Mouse (Mus musculus): ENCODE results near the gene Shisa8. TPM values are rescaled to one million over a fixed set of nuclear protein-coding genes. Genes with fewer than 3 reads are reported as not detected.

The Shisa8 gene
- total and polyA plus RNA-seq, 3 experiments = 0.05 TPM; not detected in 2

- Histone ChIP-seq H3K4me3 (ENCODE audit: low read depth, low read length) (no peak overlapping the region), H3K4me1 (ENCODE audit: insufficient read depth, low read depth, low read length) (peaks cover 4% of the 10 kb centered on the region; the same call in 1 of the 2 replicates), H3K36me3 (replicated peaks) (peaks cover 99% of the 10 kb centered on the region), H3K27me3 (ENCODE audit: insufficient read depth, low read length) (no peaks in the 10 kb centered on the region; the same call in 1 of the 2 replicates), H3K9me3 (replicated peaks) (peaks cover 8% of the 10 kb centered on the region)
- DNase-seq (ENCODE audit: low spot score) (no peak), ATAC-seq (ENCODE audit: extremely low read depth, insufficient number of reproducible peaks, low FRiP score, poor library complexity, severe bottlenecking) (no peak)
- TF ChIP-seq CTCF (IDR thresholded peaks at IDR 0.05; ENCODE audit: low read depth, low read length) = no peak
- no peak for TF ChIP-seq TAL1 (conservative IDR thresholded peaks at IDR 0.05; ENCODE audit: low read depth, low read length)
- TF ChIP-seq POLR2AphosphoS5 (IDR thresholded peaks at IDR 0.05; ENCODE audit: insufficient replicate concordance, low read depth, low read length) = no peak
- TF ChIP-seq GATA1 (IDR thresholded peaks at IDR 0.05; ENCODE audit: borderline replicate concordance, low read length) = no peak
- no peak for TF ChIP-seq GATA2 (IDR thresholded peaks at IDR 0.05; ENCODE audit: borderline replicate concordance, low read depth, low read length)
Measured at GRCm38 (mm10) chr15:82202086-82202485, 10.5 kb downstream of the Shisa8 start.

- TF ChIP-seq GATA2 (IDR thresholded peaks at IDR 0.05; ENCODE audit: borderline replicate concordance, low read depth, low read length) (no peak), TAL1 (conservative IDR thresholded peaks at IDR 0.05; ENCODE audit: low read depth, low read length) (no peak), CTCF (IDR thresholded peaks at IDR 0.05; ENCODE audit: low read depth, low read length) (no peak), GATA1 (IDR thresholded peaks at IDR 0.05; ENCODE audit: borderline replicate concordance, low read length) (no peak), POLR2AphosphoS5 (IDR thresholded peaks at IDR 0.05; ENCODE audit: insufficient replicate concordance, low read depth, low read length) (no peak)
- H3K4me3 ChIP-seq (ENCODE audit: low read depth, low read length) = no peak overlapping the region
- no peaks in the 10 kb centered on the region; the same call in 1 of the 2 replicates for H3K27me3 ChIP-seq (ENCODE audit: insufficient read depth, low read length)
- peaks cover 99% of the 10 kb centered on the region for H3K36me3 ChIP-seq (replicated peaks)
- no peak for ATAC-seq (ENCODE audit: extremely low read depth, insufficient number of reproducible peaks, low FRiP score, poor library complexity, severe bottlenecking)
- H3K4me1 ChIP-seq (ENCODE audit: insufficient read depth, low read depth, low read length) = peaks cover 4% of the 10 kb centered on the region; the same call in 1 of the 2 replicates
- DNase-seq (ENCODE audit: low spot score) = no peak
- no peaks in the 10 kb centered on the region for H3K9me3 ChIP-seq (replicated peaks)
Measured at GRCm38 (mm10) chr15:82199546-82199945, 13.1 kb downstream of the Shisa8 start.

- Histone ChIP-seq H3K9me3 (replicated peaks) (no peaks in the 10 kb centered on the region), H3K27me3 (ENCODE audit: insufficient read depth, low read length) (no peaks in the 10 kb centered on the region; the same call in 1 of the 2 replicates), H3K36me3 (replicated peaks) (peaks cover 99% of the 10 kb centered on the region), H3K4me1 (ENCODE audit: insufficient read depth, low read depth, low read length) (peaks cover 4% of the 10 kb centered on the region; the same call in 1 of the 2 replicates), H3K4me3 (ENCODE audit: low read depth, low read length) (no peak overlapping the region)
- TF ChIP-seq CTCF (IDR thresholded peaks at IDR 0.05; ENCODE audit: low read depth, low read length) (no peak), GATA1 (IDR thresholded peaks at IDR 0.05; ENCODE audit: borderline replicate concordance, low read length) (no peak), POLR2AphosphoS5 (IDR thresholded peaks at IDR 0.05; ENCODE audit: insufficient replicate concordance, low read depth, low read length) (no peak), GATA2 (IDR thresholded peaks at IDR 0.05; ENCODE audit: borderline replicate concordance, low read depth, low read length) (no peak), TAL1 (conservative IDR thresholded peaks at IDR 0.05; ENCODE audit: low read depth, low read length) (no peak)
- DNase-seq (ENCODE audit: low spot score) = no peak
- ATAC-seq (ENCODE audit: extremely low read depth, insufficient number of reproducible peaks, low FRiP score, poor library complexity, severe bottlenecking) = no peak
Measured at GRCm38 (mm10) chr15:82198342-82198741, 14.3 kb downstream of the Shisa8 start.

- Histone ChIP-seq H3K4me3 (ENCODE audit: low read depth, low read length) (no peak overlapping the region), H3K4me1 (ENCODE audit: insufficient read depth, low read depth, low read length) (peaks cover 4% of the 10 kb centered on the region; the same call in 1 of the 2 replicates)
Measured at GRCm38 (mm10) chr15:82197937-82198336, 14.7 kb downstream of the Shisa8 start.

GRCm38 (mm10) chr15:82197246-82197750, 15.3 kb downstream of the Shisa8 start:
- peaks cover 99% of the 10 kb centered on the region for H3K36me3 ChIP-seq (replicated peaks)
- ATAC-seq (ENCODE audit: extremely low read depth, insufficient number of reproducible peaks, low FRiP score, poor library complexity, severe bottlenecking) (no peak), DNase-seq (ENCODE audit: low spot score) (no peak)
- H3K4me3 ChIP-seq (ENCODE audit: low read depth, low read length) = no peak overlapping the region
- TF ChIP-seq CTCF (IDR thresholded peaks at IDR 0.05; ENCODE audit: low read depth, low read length) (no peak), GATA2 (IDR thresholded peaks at IDR 0.05; ENCODE audit: borderline replicate concordance, low read depth, low read length) (no peak), POLR2AphosphoS5 (IDR thresholded peaks at IDR 0.05; ENCODE audit: insufficient replicate concordance, low read depth, low read length) (no peak), TAL1 (conservative IDR thresholded peaks at IDR 0.05; ENCODE audit: low read depth, low read length) (no peak), GATA1 (IDR thresholded peaks at IDR 0.05; ENCODE audit: borderline replicate concordance, low read length) (no peak)
- H3K9me3 ChIP-seq (replicated peaks) = no peaks in the 10 kb centered on the region
- peaks cover 4% of the 10 kb centered on the region; the same call in 1 of the 2 replicates for H3K4me1 ChIP-seq (ENCODE audit: insufficient read depth, low read depth, low read length)
- H3K27me3 ChIP-seq (ENCODE audit: insufficient read depth, low read length) = no peaks in the 10 kb centered on the region; the same call in 1 of the 2 replicates

More at GRCm38 (mm10) chr15:82197937-82198336, 14.7 kb downstream of the Shisa8 start:
- no peak for DNase-seq (ENCODE audit: low spot score)
- ATAC-seq (ENCODE audit: extremely low read depth, insufficient number of reproducible peaks, low FRiP score, poor library complexity, severe bottlenecking) = no peak
- Histone ChIP-seq H3K36me3 (replicated peaks) (peaks cover 99% of the 10 kb centered on the region), H3K9me3 (replicated peaks) (no peaks in the 10 kb centered on the region), H3K27me3 (ENCODE audit: insufficient read depth, low read length) (no peaks in the 10 kb centered on the region; the same call in 1 of the 2 replicates)
- TF ChIP-seq POLR2AphosphoS5 (IDR thresholded peaks at IDR 0.05; ENCODE audit: insufficient replicate concordance, low read depth, low read length) (no peak), CTCF (IDR thresholded peaks at IDR 0.05; ENCODE audit: low read depth, low read length) (no peak), TAL1 (conservative IDR thresholded peaks at IDR 0.05; ENCODE audit: low read depth, low read length) (no peak), GATA1 (IDR thresholded peaks at IDR 0.05; ENCODE audit: borderline replicate concordance, low read length) (no peak), GATA2 (IDR thresholded peaks at IDR 0.05; ENCODE audit: borderline replicate concordance, low read depth, low read length) (no peak)

- TF ChIP-seq TAL1 (conservative IDR thresholded peaks at IDR 0.05; ENCODE audit: low read depth, low read length) (no peak), POLR2AphosphoS5 (IDR thresholded peaks at IDR 0.05; ENCODE audit: insufficient replicate concordance, low read depth, low read length) (no peak), GATA2 (IDR thresholded peaks at IDR 0.05; ENCODE audit: borderline replicate concordance, low read depth, low read length) (no peak), CTCF (IDR thresholded peaks at IDR 0.05; ENCODE audit: low read depth, low read length) (no peak), GATA1 (IDR thresholded peaks at IDR 0.05; ENCODE audit: borderline replicate concordance, low read length) (no peak)
- Histone ChIP-seq H3K4me1 (ENCODE audit: insufficient read depth, low read depth, low read length) (peaks cover 4% of the 10 kb centered on the region; the same call in 1 of the 2 replicates), H3K4me3 (ENCODE audit: low read depth, low read length) (no peak overlapping the region), H3K36me3 (replicated peaks) (peaks cover 99% of the 10 kb centered on the region), H3K9me3 (replicated peaks) (no peaks in the 10 kb centered on the region), H3K27me3 (ENCODE audit: insufficient read depth, low read length) (no peaks in the 10 kb centered on the region; the same call in 1 of the 2 replicates)
- ATAC-seq (ENCODE audit: extremely low read depth, insufficient number of reproducible peaks, low FRiP score, poor library complexity, severe bottlenecking) (no peak), DNase-seq (ENCODE audit: low spot score) (no peak)
Measured at GRCm38 (mm10) chr15:82196300-82196699, 16.3 kb downstream of the Shisa8 start.

All from G1E (cell line).